Mouse (Mus musculus): ENCODE measurements around the gene Lacc1. TPM values are rescaled to one million over a fixed set of nuclear protein-coding genes. Genes with fewer than 3 reads are reported as not detected.
"Not testable (repeated sequence)": the region's sequence is repeated elsewhere in the genome, so short reads cannot be mapped to it uniquely, and the experiment has no call there.

The Lacc1 gene
- polyA plus RNA-seq, 1 experiment from 2014 or later: 3.7 TPM

DNA sequence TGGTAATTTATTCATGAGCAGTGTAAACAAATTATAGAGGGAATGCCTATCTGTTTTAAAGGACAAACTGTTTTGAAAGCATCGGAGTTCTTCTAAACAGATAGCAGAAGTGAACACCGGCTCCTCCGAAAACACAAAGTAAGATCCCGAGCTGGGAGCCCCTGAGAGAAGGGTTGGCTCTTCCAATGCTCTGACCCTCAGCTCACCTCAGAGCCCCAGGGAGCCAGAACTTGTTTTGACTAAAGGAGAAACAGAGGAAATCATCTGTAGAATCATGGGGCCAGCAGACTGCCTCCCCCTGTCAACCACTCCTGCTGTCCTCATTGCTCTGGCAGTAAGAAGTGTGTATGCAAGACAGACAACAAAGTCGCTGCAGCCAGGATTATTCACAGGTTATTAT is 31.1 kb downstream of the Lacc1 start:
- no peak for DNase-seq (ENCODE audit: low spot score)
- H3K27me3 ChIP-seq (ENCODE audit: control insufficient read depth, insufficient read depth, low read length): no peaks in the 10 kb centered on the region
- H3K4me2 ChIP-seq (ENCODE audit: low read depth, severe bottlenecking): no peak overlapping the region
- H3K9me3 ChIP-seq (ENCODE audit: control insufficient read depth, low read length): no peaks in the 10 kb centered on the region
- 83% methylated on average over 5 of the region's 5 CpGs for WGBS
- no peak overlapping the region for H3K27ac ChIP-seq (replicated peaks; ENCODE audit: low read depth, low read length)
- H3K4me3 ChIP-seq (ENCODE audit: low read depth, low read length): no peak overlapping the region
- no peak overlapping the region for H3K9ac ChIP-seq (ENCODE audit: low read length)
- no peak for ATAC-seq (ENCODE audit: insufficient number of reproducible peaks, low FRiP score, low TSS enrichment, low read depth)
- H3K36me3 ChIP-seq (ENCODE audit: control insufficient read depth, insufficient read depth, low read length): no peaks in the 10 kb centered on the region
- no peaks in the 10 kb centered on the region for H3K4me1 ChIP-seq (ENCODE audit: control insufficient read depth, insufficient read depth, low read length)

DNA sequence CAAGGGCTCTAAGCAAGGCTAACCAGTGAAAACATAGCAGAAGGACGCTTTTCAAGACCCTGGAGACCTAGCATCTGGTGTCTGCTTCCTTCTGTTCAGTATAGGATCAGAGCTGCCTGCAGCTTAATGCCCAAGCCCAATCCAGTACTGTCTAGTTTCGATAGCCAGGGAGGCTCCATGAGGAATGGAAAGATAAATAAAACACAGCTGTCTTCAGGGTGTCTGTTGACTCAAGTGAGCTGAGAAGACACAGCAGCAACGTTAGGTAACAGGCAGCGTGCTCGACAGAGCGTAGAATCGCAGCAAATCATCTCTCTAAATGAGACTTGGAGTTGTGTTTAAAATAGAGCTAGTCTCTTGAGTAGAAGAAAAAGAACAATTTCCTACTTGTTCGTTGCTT is 32.0 kb downstream of the Lacc1 start:
- no peak overlapping the region for H3K27ac ChIP-seq (replicated peaks; ENCODE audit: low read depth, low read length)
- no peaks in the 10 kb centered on the region for H3K9me3 ChIP-seq (ENCODE audit: control insufficient read depth, low read length)
- H3K4me1 ChIP-seq (ENCODE audit: control insufficient read depth, insufficient read depth, low read length): no peaks in the 10 kb centered on the region
- WGBS: 77% methylated on average over 8 of the region's 8 CpGs
- no peaks in the 10 kb centered on the region for H3K27me3 ChIP-seq (ENCODE audit: control insufficient read depth, insufficient read depth, low read length)
- DNase-seq (ENCODE audit: low spot score) (no peak), ATAC-seq (ENCODE audit: insufficient number of reproducible peaks, low FRiP score, low TSS enrichment, low read depth) (no peak)
- H3K36me3 ChIP-seq (ENCODE audit: control insufficient read depth, insufficient read depth, low read length): no peaks in the 10 kb centered on the region
- no peak overlapping the region for H3K4me3 ChIP-seq (ENCODE audit: low read depth, low read length)
- H3K4me2 ChIP-seq (ENCODE audit: low read depth, severe bottlenecking): no peak overlapping the region
- H3K9ac ChIP-seq (ENCODE audit: low read length): no peak overlapping the region

DNA sequence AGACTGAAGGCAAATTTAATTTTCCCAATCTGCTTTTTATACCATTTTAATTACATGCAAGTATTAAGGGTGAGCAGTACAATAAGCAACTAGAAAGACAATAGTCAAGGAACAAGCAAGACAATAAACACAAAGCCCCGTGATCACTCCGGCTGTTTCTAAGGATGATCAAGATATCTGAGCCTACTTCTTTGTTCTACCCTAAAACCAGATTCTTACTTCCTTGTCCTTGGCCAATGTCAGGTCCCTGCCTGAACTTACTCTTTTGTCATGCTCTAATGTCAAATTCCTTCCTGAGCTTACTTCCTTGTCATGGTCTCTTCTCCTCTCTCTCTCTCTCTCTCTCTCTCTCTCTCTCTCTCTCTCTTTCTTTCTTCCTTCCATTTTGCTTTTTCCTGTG is 46.4 kb downstream of the Lacc1 start:
- not testable (repeated sequence) for H3K4me2 ChIP-seq (ENCODE audit: low read depth, severe bottlenecking); H3K9ac ChIP-seq (ENCODE audit: low read length); DNase-seq (ENCODE audit: low spot score); H3K36me3 ChIP-seq (ENCODE audit: control insufficient read depth, insufficient read depth, low read length); H3K4me1 ChIP-seq (ENCODE audit: control insufficient read depth, insufficient read depth, low read length); H3K27me3 ChIP-seq (ENCODE audit: control insufficient read depth, insufficient read depth, low read length); H3K9me3 ChIP-seq (ENCODE audit: control insufficient read depth, low read length); H3K27ac ChIP-seq (replicated peaks; ENCODE audit: low read depth, low read length); ATAC-seq (ENCODE audit: insufficient number of reproducible peaks, low FRiP score, low TSS enrichment, low read depth); H3K4me3 ChIP-seq (ENCODE audit: low read depth, low read length)
- 91% methylated on average over 2 of the region's 2 CpGs for WGBS

DNA sequence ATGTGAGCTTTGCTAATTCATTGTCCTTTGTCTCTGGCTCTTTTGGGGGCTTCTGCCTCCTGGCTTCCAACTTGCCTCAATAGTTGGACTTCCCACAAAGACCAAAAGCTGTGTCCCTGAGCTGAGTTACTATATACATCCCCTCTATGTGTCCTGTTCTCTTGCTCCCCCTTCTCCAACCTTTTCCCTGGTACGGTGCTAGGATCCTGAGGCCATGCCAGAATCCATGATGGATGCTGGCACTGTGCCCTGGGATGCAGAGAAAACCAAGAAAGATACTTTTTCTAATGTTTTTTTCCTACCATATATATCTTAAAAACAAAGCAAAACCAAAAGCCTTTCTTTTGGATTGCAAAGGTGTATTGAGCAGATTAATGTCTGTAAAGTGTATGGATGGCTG is 54.9 kb downstream of the Lacc1 start:
- whole genome bisulfite sequencing: 79% methylated on average over 1 of the region's 1 CpGs
- Histone ChIP-seq H3K4me1 (ENCODE audit: control insufficient read depth, insufficient read depth, low read length) (no peaks in the 10 kb centered on the region), H3K9me3 (ENCODE audit: control insufficient read depth, low read length) (no peaks in the 10 kb centered on the region), H3K4me2 (ENCODE audit: low read depth, severe bottlenecking) (no peak overlapping the region), H3K9ac (ENCODE audit: low read length) (no peak overlapping the region), H3K4me3 (ENCODE audit: low read depth, low read length) (no peak overlapping the region), H3K27me3 (ENCODE audit: control insufficient read depth, insufficient read depth, low read length) (no peaks in the 10 kb centered on the region), H3K27ac (replicated peaks; ENCODE audit: low read depth, low read length) (no peak overlapping the region), H3K36me3 (ENCODE audit: control insufficient read depth, insufficient read depth, low read length) (no peaks in the 10 kb centered on the region)
- ATAC-seq (ENCODE audit: insufficient number of reproducible peaks, low FRiP score, low TSS enrichment, low read depth) (no peak), DNase-seq (ENCODE audit: low spot score) (no peak)

DNA sequence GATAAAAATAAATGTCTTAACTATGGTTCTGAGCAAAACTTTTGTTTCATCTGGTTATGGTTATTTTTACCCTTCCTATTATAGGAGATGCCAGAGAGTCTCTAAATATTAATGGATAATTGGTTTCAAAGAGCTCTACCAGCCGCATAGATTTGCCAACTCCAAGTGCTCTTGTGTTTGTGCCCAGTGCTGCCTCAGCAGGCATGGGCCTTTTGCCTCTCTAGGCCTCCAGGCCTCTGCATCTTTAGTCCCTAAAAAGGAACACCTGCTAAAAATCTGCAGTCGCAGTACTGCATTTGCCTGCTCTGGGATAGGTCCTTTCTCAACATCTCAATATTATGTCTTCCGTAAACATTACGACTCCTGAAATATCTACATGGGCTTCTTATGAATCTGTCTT is 55.5 kb downstream of the Lacc1 start:
- H3K9me3 ChIP-seq (ENCODE audit: control insufficient read depth, low read length): no peaks in the 10 kb centered on the region
- no peak for ATAC-seq (ENCODE audit: insufficient number of reproducible peaks, low FRiP score, low TSS enrichment, low read depth)

DNA sequence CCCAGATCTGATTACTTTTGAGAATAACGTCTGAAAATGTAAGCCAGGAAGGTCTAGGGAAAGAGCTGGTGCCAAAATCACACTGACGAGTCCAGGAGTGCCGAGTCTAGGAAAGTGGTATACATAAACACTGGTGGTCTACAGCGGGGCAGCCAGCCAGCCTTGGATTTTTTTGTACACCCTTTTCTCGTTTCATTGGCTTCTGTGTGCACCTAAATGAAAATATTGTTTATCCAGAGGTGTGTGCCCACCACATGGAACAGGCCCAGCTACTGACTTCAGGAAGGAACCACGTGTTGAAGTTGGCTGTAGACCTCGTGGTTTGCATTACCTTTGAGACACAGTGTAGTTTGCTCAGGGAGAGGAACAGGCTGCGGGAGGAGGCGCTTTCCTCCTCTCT is 57.1 kb downstream of the Lacc1 start:
- H3K4me2 ChIP-seq (ENCODE audit: low read depth, severe bottlenecking): no peak overlapping the region
- no peaks in the 10 kb centered on the region for H3K27me3 ChIP-seq (ENCODE audit: control insufficient read depth, insufficient read depth, low read length)
- no peak for ATAC-seq (ENCODE audit: insufficient number of reproducible peaks, low FRiP score, low TSS enrichment, low read depth)
- no peaks in the 10 kb centered on the region for H3K4me1 ChIP-seq (ENCODE audit: control insufficient read depth, insufficient read depth, low read length)
- no peak overlapping the region for H3K27ac ChIP-seq (replicated peaks; ENCODE audit: low read depth, low read length)
- H3K9ac ChIP-seq (ENCODE audit: low read length): no peak overlapping the region
- H3K36me3 ChIP-seq (ENCODE audit: control insufficient read depth, insufficient read depth, low read length): no peaks in the 10 kb centered on the region
- no peak for DNase-seq (ENCODE audit: low spot score)
- WGBS: 75% methylated on average over 9 of the region's 9 CpGs
- H3K9me3 ChIP-seq (ENCODE audit: control insufficient read depth, low read length): no peaks in the 10 kb centered on the region
- no peak overlapping the region for H3K4me3 ChIP-seq (ENCODE audit: low read depth, low read length)

More for the DNA sequence above, 55.5 kb downstream of the Lacc1 start:
- no peak overlapping the region for H3K4me2 ChIP-seq (ENCODE audit: low read depth, severe bottlenecking)
- no peak overlapping the region for H3K4me3 ChIP-seq (ENCODE audit: low read depth, low read length)
- H3K36me3 ChIP-seq (ENCODE audit: control insufficient read depth, insufficient read depth, low read length): no peaks in the 10 kb centered on the region
- H3K27ac ChIP-seq (replicated peaks; ENCODE audit: low read depth, low read length): no peak overlapping the region
- no peaks in the 10 kb centered on the region for H3K4me1 ChIP-seq (ENCODE audit: control insufficient read depth, insufficient read depth, low read length)
- H3K9ac ChIP-seq (ENCODE audit: low read length): no peak overlapping the region
- H3K27me3 ChIP-seq (ENCODE audit: control insufficient read depth, insufficient read depth, low read length): no peaks in the 10 kb centered on the region
- 97% methylated on average over 4 of the region's 4 CpGs for WGBS
- DNase-seq (ENCODE audit: low spot score): no peak

Other genes with a start within 250 kb of the Lacc1 start
- gene Ccdc122, start 132 bp downstream of the Lacc1 start, polyA plus RNA-seq (2014; fragmentation: Nextera tagmentation; extraction: Ambion mirVana): 1.6 and 2.4 TPM in 2 replicates
- 5.6 and 7.1 TPM in 2 replicates for gene Enox1, start 119.9 kb upstream of the Lacc1 start, polyA plus RNA-seq (2014; fragmentation: Nextera tagmentation; extraction: Ambion mirVana)

All from limb, embryonic 11.5 days (tissue).